10 mouse cellular contexts compared by ENCODE assay signal in the genomic region with DNA sequence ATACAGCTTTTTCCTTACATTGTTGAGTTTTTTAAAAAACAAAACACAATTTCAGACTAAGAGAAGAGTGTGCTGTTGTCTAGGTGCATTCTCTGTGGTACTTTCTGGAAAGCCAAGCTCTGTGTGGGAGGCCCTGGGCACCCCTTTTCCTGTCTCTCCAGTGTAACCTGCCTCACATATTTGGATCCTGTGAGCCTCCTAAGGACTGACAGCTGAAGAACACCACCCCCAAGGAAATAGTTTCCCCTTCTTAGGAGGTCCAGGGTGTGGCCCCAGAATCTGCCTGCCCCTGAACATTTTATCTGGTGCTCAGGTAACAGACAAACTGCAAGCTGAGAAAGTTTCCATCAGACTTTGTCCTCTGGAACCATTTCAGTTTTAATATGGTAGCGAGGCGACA. TPM values are rescaled to one million over a fixed set of nuclear protein-coding genes. Genes with fewer than 3 reads are reported as not detected.
DNase-seq lines count a peak whose midpoint lies in the region; ATAC-seq and TF ChIP-seq lines count a peak whose summit lies in the region.
"Had no signal": no experiment of that assay in that cellular context is flagged by ENCODE, and none has a peak within 500 bp of the region (broad histone marks: within the 10 kb centered on the region; RNA-seq: fewer than 3 reads in every experiment).

No protein-coding gene starts in this region.

- no peak for DNase-seq in heart, adult 2 months
- DNase-seq in heart, postnatal 14 days = no peak
- no peak for DNase-seq in kidney, postnatal 0 days (ENCODE audit: low spot score)
- DNase-seq in kidney, postnatal 10 days = no peak
- DNase-seq in stomach, postnatal 0 days (ENCODE audit: low spot score) = no peak
- DNase-seq in right cerebral cortex, postnatal 36 days (ENCODE audit: low spot score in 2 of 2) = no peak
- no peak for DNase-seq in gastrocnemius, postnatal 4 days (ENCODE audit: low spot score in 2 of 2)

- peak; percentile 25; the same call in 1 of the 2 replicates for ATAC-seq in kidney, postnatal 0 days (replicated peaks; ENCODE audit: low FRiP score, low read depth)
- ATAC-seq in stomach, embryonic 16.5 days (ENCODE audit: insufficient read depth, low FRiP score) = 0 out of 2 replicates have a peak, but pooled peaks have one; percentile 34
- no peak for ATAC-seq in stomach, postnatal 0 days (ENCODE audit: low FRiP score, low TSS enrichment)

- no peak for TF ChIP-seq POLR2A in heart, adult 2 months (IDR thresholded peaks at IDR 0.05; ENCODE audit: insufficient read depth, low read depth, low read length)

- peak overlapping the region; percentile 77 for H3K27ac ChIP-seq in heart, adult 2 months
- H3K27ac ChIP-seq in kidney, postnatal 0 days = no peak overlapping the region
- peak overlapping the region; percentile 17; the same call in 1 of the 2 replicates for H3K27ac ChIP-seq in stomach, embryonic 16.5 days (ENCODE audit: low read length)
- no peak overlapping the region for H3K27ac ChIP-seq in stomach, postnatal 0 days (replicated peaks)
- H3K27ac ChIP-seq: left cerebral cortex, adult 2 months; liver, embryonic 14.5 days had no signal

- no peak for TF ChIP-seq EP300 in heart, adult 2 months (IDR thresholded peaks at IDR 0.05; ENCODE audit: insufficient read depth, low read depth, low read length)
- no peak for TF ChIP-seq EP300 in stomach, postnatal 0 days (optimal IDR thresholded peaks at IDR 0.05)

- H3K4me1 ChIP-seq in heart, adult 2 months (ENCODE audit: control insufficient read depth, insufficient read depth, low read length) = peaks cover 6% of the 10 kb centered on the region
- peaks cover 3% of the 10 kb centered on the region; the same call in 1 of the 2 replicates for H3K4me1 ChIP-seq in kidney, postnatal 0 days (replicated peaks; ENCODE audit: insufficient read depth, low read length)
- H3K4me1 ChIP-seq in stomach, embryonic 16.5 days (ENCODE audit: control insufficient read depth, insufficient read depth, low read length) = no peaks in the 10 kb centered on the region; the same call in 1 of the 2 replicates
- H3K4me1 ChIP-seq in stomach, postnatal 0 days (replicated peaks; ENCODE audit: control insufficient read depth, insufficient read depth) = no peaks in the 10 kb centered on the region

- WGBS in heart, adult 2 months = 77% methylated on average over 2 of the region's 2 CpGs
- WGBS in kidney, postnatal 0 days = 92% methylated on average over 2 of the region's 2 CpGs
- 90% methylated on average over 2 of the region's 2 CpGs for WGBS in stomach, embryonic 16.5 days
- WGBS in stomach, postnatal 0 days = 90% methylated on average over 2 of the region's 2 CpGs

- H3K9ac ChIP-seq in heart, adult 2 months (ENCODE audit: low read depth, low read length) = peak overlapping the region; percentile 78
- no peak overlapping the region for H3K9ac ChIP-seq in kidney, postnatal 0 days (ENCODE audit: low read depth, low read length)
- H3K9ac ChIP-seq in stomach, embryonic 16.5 days (ENCODE audit: low read length) = peak overlapping the region; percentile 40; the same call in 1 of the 2 replicates
- H3K9ac ChIP-seq in stomach, postnatal 0 days (ENCODE audit: low read length) = no peak overlapping the region; the same call in 1 of the 2 replicates
- H3K9ac ChIP-seq: liver, embryonic 14.5 days had no signal

- no peaks in the 10 kb centered on the region for H3K27me3 ChIP-seq in heart, adult 2 months (ENCODE audit: control insufficient read depth, insufficient read depth, low read length)
- H3K27me3 ChIP-seq in kidney, postnatal 0 days (ENCODE audit: insufficient read depth, low read length) = no peaks in the 10 kb centered on the region
- no peaks in the 10 kb centered on the region for H3K27me3 ChIP-seq in stomach, embryonic 16.5 days (ENCODE audit: control insufficient read depth, insufficient read depth, low read length)
- H3K27me3 ChIP-seq in stomach, postnatal 0 days (ENCODE audit: control insufficient read depth, insufficient read depth, low read length) = no peaks in the 10 kb centered on the region

- H3K36me3 ChIP-seq in heart, adult 2 months (ENCODE audit: control insufficient read depth, insufficient read depth, low read length) = no peaks in the 10 kb centered on the region
- H3K36me3 ChIP-seq in kidney, postnatal 0 days (ENCODE audit: insufficient read depth, low read length) = no peaks in the 10 kb centered on the region
- no peaks in the 10 kb centered on the region for H3K36me3 ChIP-seq in stomach, embryonic 16.5 days (ENCODE audit: control insufficient read depth, insufficient read depth, low read length)
- no peaks in the 10 kb centered on the region for H3K36me3 ChIP-seq in stomach, postnatal 0 days (ENCODE audit: control insufficient read depth, insufficient read depth, low read length)

- no peaks in the 10 kb centered on the region for H3K9me3 ChIP-seq in kidney, postnatal 0 days (replicated peaks; ENCODE audit: low read length)
- no peaks in the 10 kb centered on the region for H3K9me3 ChIP-seq in stomach, embryonic 16.5 days (replicated peaks; ENCODE audit: control insufficient read depth, low read length)
- H3K9me3 ChIP-seq in stomach, postnatal 0 days (ENCODE audit: control insufficient read depth, low read length) = no peaks in the 10 kb centered on the region

- intact Hi-C loops in heart, adult 2 months (cut with DNase I) = loop anchor here (2.0 to 5.0 kb wide), 2 partner anchors 60 to 283 kb away; no protein-coding TSS in a partner anchor
- intact Hi-C loops in heart, postnatal 14 days (cut with DNase I) = loop anchor here (2.0 to 5.0 kb wide), 5 partner anchors 64 to 282 kb away; a partner anchor contains a TSS

- H3K4me3 ChIP-seq in heart, adult 2 months = no peak overlapping the region
- no peak overlapping the region for H3K4me3 ChIP-seq in kidney, postnatal 0 days (replicated peaks; ENCODE audit: low read depth, low read length)
- H3K4me3 ChIP-seq in stomach, embryonic 16.5 days (replicated peaks; ENCODE audit: low read length) = no peak overlapping the region
- H3K4me3 ChIP-seq in stomach, postnatal 0 days (ENCODE audit: low read depth, low read length) = no peak overlapping the region
- H3K4me3 ChIP-seq: left cerebral cortex, adult 2 months had no signal

- TF ChIP-seq CTCF in heart, adult 2 months (IDR thresholded peaks at IDR 0.05) = no peak
- TF ChIP-seq CTCF in kidney, postnatal 0 days (IDR thresholded peaks at IDR 0.05; ENCODE audit: low read depth) = no peak
- TF ChIP-seq CTCF in stomach, postnatal 0 days (IDR thresholded peaks at IDR 0.05; ENCODE audit: low read depth) = no peak

- no peak overlapping the region for H3K4me2 ChIP-seq in kidney, postnatal 0 days (ENCODE audit: low read length)
- no peak overlapping the region for H3K4me2 ChIP-seq in stomach, embryonic 16.5 days (ENCODE audit: low read depth, low read length)
- H3K4me2 ChIP-seq in stomach, postnatal 0 days (replicated peaks; ENCODE audit: low read depth) = no peak overlapping the region

- no peaks in the 10 kb centered on the region for H3K79me2 ChIP-seq in heart, adult 2 months (replicated peaks; ENCODE audit: control insufficient read depth, insufficient read depth, low read length)

RNA-seq across cellular contexts. Expression of a gene that starts 5.8 kb away (rescaled TPM):
- total RNA-seq in heart, adult 2 months (2021) = 10 to 100 TPM; 11.6 to 13.1 TPM
- polyA plus RNA-seq in heart, adult 2 months (2012; rRNA removed) = 30.5 and 35.8 TPM in 2 replicates
- total RNA-seq in heart, postnatal 14 days (2021) = 10 to 100 TPM; 12.0 to 13.0 TPM
- 19.8 and 20.8 TPM in 2 replicates for polyA plus RNA-seq in kidney, postnatal 0 days (2015; fragmentation: Nextera tagmentation; extraction: Ambion mirVana)
- polyA plus RNA-seq in stomach, embryonic 16.5 days (2015; fragmentation: Nextera tagmentation; extraction: Ambion mirVana) = 17.4 and 20.7 TPM in 2 replicates
- polyA plus RNA-seq in stomach, postnatal 0 days (2015; fragmentation: Nextera tagmentation; extraction: Ambion mirVana) = 14.3 and 15.2 TPM in 2 replicates
- total RNA-seq in gastrocnemius, postnatal 4 days (2021) = 10 to 100 TPM; 13.6 to 13.8 TPM

Comparison
In these comparisons a context has a peak if more than half of its experiments do, and no peak if none do; other contexts are left out.
1. H3K27ac ChIP-seq: peak in heart, adult 2 months (single experiment) and stomach, embryonic 16.5 days (single experiment); none in kidney, postnatal 0 days (single experiment) and stomach, postnatal 0 days (single experiment).
2. H3K9ac ChIP-seq: peak in heart, adult 2 months (single experiment) and stomach, embryonic 16.5 days (single experiment); none in kidney, postnatal 0 days (single experiment) and stomach, postnatal 0 days (single experiment).